Mouse (Mus musculus): ENCODE results near the gene A4galt. TPM values are rescaled to one million over a fixed set of nuclear protein-coding genes. Genes with fewer than 3 reads are reported as not detected.

A4galt gene
- polyA plus RNA-seq, 1 experiment from 2014 or later = 0.53 TPM

- Histone ChIP-seq H3K4me3 (no peak overlapping the region), H3K27ac (no peak overlapping the region), H3K9me3 (peaks cover 8% of the 10 kb centered on the region; the same call in 1 of the 2 replicates), H3K4me1 (peaks cover 8% of the 10 kb centered on the region), H3K36me3 (replicated peaks) (no peaks in the 10 kb centered on the region), H3K27me3 (ENCODE audit: poor library complexity, severe bottlenecking) (peaks cover 26% of the 10 kb centered on the region)
- WGBS = 88% methylated on average over 7 of the region's 7 CpGs
- DNase-seq (ENCODE audit: extremely low spot score, low spot score) = no peak
Observed at GRCm38 (mm10) chr15:83255944-83256343, 4.4 kb upstream of the A4galt start.

GRCm38 (mm10) chr15:83255191-83255782 lies 3.7 kb upstream of the A4galt start:
- no peak overlapping the region for H3K4me3 ChIP-seq
- H3K27me3 ChIP-seq (ENCODE audit: poor library complexity, severe bottlenecking) = peaks cover 33% of the 10 kb centered on the region
- WGBS = 94% methylated on average over 4 of the region's 4 CpGs
- H3K9me3 ChIP-seq = peaks cover 8% of the 10 kb centered on the region; the same call in 1 of the 2 replicates
- no peak for DNase-seq (ENCODE audit: extremely low spot score, low spot score)
- no peak overlapping the region for H3K27ac ChIP-seq
- H3K4me1 ChIP-seq = peaks cover 15% of the 10 kb centered on the region
- H3K36me3 ChIP-seq (replicated peaks) = no peaks in the 10 kb centered on the region

- Histone ChIP-seq H3K9me3 (peaks cover 8% of the 10 kb centered on the region; the same call in 1 of the 2 replicates), H3K27ac (no peak overlapping the region), H3K4me3 (no peak overlapping the region), H3K27me3 (ENCODE audit: poor library complexity, severe bottlenecking) (peaks cover 40% of the 10 kb centered on the region), H3K36me3 (replicated peaks) (no peaks in the 10 kb centered on the region), H3K4me1 (peaks cover 18% of the 10 kb centered on the region)
- 82% methylated on average over 10 of the region's 10 CpGs for WGBS
- DNase-seq (ENCODE audit: extremely low spot score, low spot score) = no peak
Observed at GRCm38 (mm10) chr15:83254372-83255070, 2.9 kb upstream of the A4galt start.

GRCm38 (mm10) chr15:83252060-83252459 lies 486 bp upstream of the A4galt start:
- Histone ChIP-seq H3K27ac (no peak overlapping the region), H3K36me3 (replicated peaks) (no peaks in the 10 kb centered on the region), H3K9me3 (peaks cover 8% of the 10 kb centered on the region; the same call in 1 of the 2 replicates), H3K27me3 (ENCODE audit: poor library complexity, severe bottlenecking) (peaks cover 55% of the 10 kb centered on the region), H3K4me1 (peaks cover 21% of the 10 kb centered on the region), H3K4me3 (no peak overlapping the region)
- WGBS = 80% methylated on average over 14 of the region's 14 CpGs
- DNase-seq (ENCODE audit: extremely low spot score, low spot score) = no peak

GRCm38 (mm10) chr15:83250651-83251175 lies 861 bp downstream of the A4galt start:
- Histone ChIP-seq H3K27me3 (ENCODE audit: poor library complexity, severe bottlenecking) (peaks cover 55% of the 10 kb centered on the region), H3K4me3 (peak overlapping the region; percentile 67), H3K36me3 (replicated peaks) (no peaks in the 10 kb centered on the region), H3K9me3 (peaks cover 8% of the 10 kb centered on the region; the same call in 1 of the 2 replicates), H3K27ac (peak overlapping the region; percentile 48), H3K4me1 (peaks cover 21% of the 10 kb centered on the region)
- 2% methylated on average over 20 of the region's 20 CpGs for WGBS
- no peak for DNase-seq (ENCODE audit: extremely low spot score, low spot score)

GRCm38 (mm10) chr15:83249535-83250287 lies 1.9 kb downstream of the A4galt start:
- 94% methylated on average over 12 of the region's 12 CpGs for WGBS
- Histone ChIP-seq H3K4me3 (no peak overlapping the region), H3K4me1 (peaks cover 21% of the 10 kb centered on the region), H3K36me3 (replicated peaks) (no peaks in the 10 kb centered on the region), H3K27ac (no peak overlapping the region), H3K9me3 (0 out of 2 replicates have a peak, but pooled peaks cover 4% of the 10 kb centered on the region), H3K27me3 (ENCODE audit: poor library complexity, severe bottlenecking) (peaks cover 55% of the 10 kb centered on the region)
- no peak for DNase-seq (ENCODE audit: extremely low spot score, low spot score)

- Histone ChIP-seq H3K4me1 (peaks cover 21% of the 10 kb centered on the region), H3K27me3 (ENCODE audit: poor library complexity, severe bottlenecking) (peaks cover 52% of the 10 kb centered on the region), H3K9me3 (0 out of 2 replicates have a peak, but pooled peaks cover 4% of the 10 kb centered on the region), H3K4me3 (no peak overlapping the region), H3K27ac (no peak overlapping the region), H3K36me3 (replicated peaks) (no peaks in the 10 kb centered on the region)
- 66% methylated on average over 14 of the region's 14 CpGs for WGBS
- DNase-seq (ENCODE audit: extremely low spot score, low spot score) = no peak
Observed at GRCm38 (mm10) chr15:83248236-83248844, 3.2 kb downstream of the A4galt start.

- H3K9me3 ChIP-seq = no peaks in the 10 kb centered on the region
- H3K36me3 ChIP-seq (replicated peaks) = no peaks in the 10 kb centered on the region
- no peak overlapping the region for H3K4me3 ChIP-seq
- peaks cover 13% of the 10 kb centered on the region for H3K27me3 ChIP-seq (ENCODE audit: poor library complexity, severe bottlenecking)
- H3K4me1 ChIP-seq = 0 out of 2 replicates have a peak, but pooled peaks cover 2% of the 10 kb centered on the region
- H3K27ac ChIP-seq = no peak overlapping the region
- DNase-seq (ENCODE audit: extremely low spot score, low spot score) = no peak
- 76% methylated on average over 3 of the region's 3 CpGs for WGBS
Observed at GRCm38 (mm10) chr15:83244371-83244770, 7.2 kb downstream of the A4galt start.

- Histone ChIP-seq H3K27me3 (ENCODE audit: poor library complexity, severe bottlenecking) (no peaks in the 10 kb centered on the region), H3K36me3 (replicated peaks) (no peaks in the 10 kb centered on the region), H3K4me1 (no peaks in the 10 kb centered on the region), H3K4me3 (no peak overlapping the region), H3K27ac (no peak overlapping the region), H3K9me3 (no peaks in the 10 kb centered on the region)
- 82% methylated on average over 4 of the region's 4 CpGs for WGBS
- no peak for DNase-seq (ENCODE audit: extremely low spot score, low spot score)
Observed at GRCm38 (mm10) chr15:83241961-83242680, 9.5 kb downstream of the A4galt start.

- Histone ChIP-seq H3K4me3 (no peak overlapping the region), H3K9me3 (no peaks in the 10 kb centered on the region), H3K27me3 (ENCODE audit: poor library complexity, severe bottlenecking) (no peaks in the 10 kb centered on the region), H3K36me3 (replicated peaks) (no peaks in the 10 kb centered on the region), H3K4me1 (no peaks in the 10 kb centered on the region), H3K27ac (no peak overlapping the region)
- DNase-seq (ENCODE audit: extremely low spot score, low spot score) = no peak
- WGBS = 79% methylated on average over 3 of the region's 3 CpGs
Observed at GRCm38 (mm10) chr15:83241497-83241896, 10.1 kb downstream of the A4galt start.

GRCm38 (mm10) chr15:83237460-83238243 lies 13.9 kb downstream of the A4galt start:
- Histone ChIP-seq H3K9me3 (no peaks in the 10 kb centered on the region), H3K36me3 (replicated peaks) (no peaks in the 10 kb centered on the region), H3K4me3 (no peak overlapping the region), H3K27me3 (ENCODE audit: poor library complexity, severe bottlenecking) (no peaks in the 10 kb centered on the region), H3K4me1 (no peaks in the 10 kb centered on the region), H3K27ac (no peak overlapping the region)
- WGBS = 74% methylated on average over 15 of the region's 15 CpGs
- no peak for DNase-seq (ENCODE audit: extremely low spot score, low spot score)

All from forebrain, embryonic 10.5 days (tissue).